Comparison of ENCODE assay signal across 9 mouse cellular contexts in genomic region chr14:54528446-54529111, GRCm38 (mm10). TPM values are rescaled to one million over a fixed set of nuclear protein-coding genes. Genes with fewer than 3 reads are reported as not detected.
DNase-seq lines count a peak whose midpoint lies in the region; ATAC-seq and TF ChIP-seq lines count a peak whose summit lies in the region.
"Had no signal": no experiment of that assay in that cellular context is flagged by ENCODE, and none has a peak within 500 bp of the region (broad histone marks: within the 10 kb centered on the region; RNA-seq: fewer than 3 reads in every experiment).

No protein-coding gene starts in this region.

- WGBS in forebrain, postnatal 0 days, result 14% methylated on average over 17 of the region's 17 CpGs
- WGBS in lung, embryonic 16.5 days, result 8% methylated on average over 17 of the region's 17 CpGs

- peaks cover 4% of the 10 kb centered on the region; the same call in 1 of the 2 replicates for H3K4me1 ChIP-seq in forebrain, postnatal 0 days (ENCODE audit: insufficient read depth)
- peaks cover 14% of the 10 kb centered on the region for H3K4me1 ChIP-seq in lung, embryonic 16.5 days (replicated peaks; ENCODE audit: control insufficient read depth, insufficient read depth, low read length)

- H3K9me3 ChIP-seq in forebrain, postnatal 0 days (ENCODE audit: low read length), result no peaks in the 10 kb centered on the region
- no peaks in the 10 kb centered on the region for H3K9me3 ChIP-seq in lung, embryonic 16.5 days (ENCODE audit: control insufficient read depth, low read length)
- H3K9me3 ChIP-seq: liver, embryonic 15.5 days had no signal

- H3K27me3 ChIP-seq in forebrain, postnatal 0 days (ENCODE audit: insufficient read depth, low read length), result no peaks in the 10 kb centered on the region
- no peaks in the 10 kb centered on the region for H3K27me3 ChIP-seq in lung, embryonic 16.5 days (ENCODE audit: control insufficient read depth, insufficient read depth, low read depth, low read length)

- H3K4me3 ChIP-seq in forebrain, postnatal 0 days (ENCODE audit: low read depth, low read length), result no peak overlapping the region
- no peak overlapping the region for H3K4me3 ChIP-seq in lung, embryonic 16.5 days (ENCODE audit: low read length)
- H3K4me3 ChIP-seq: liver, embryonic 15.5 days had no signal

- 0 out of 2 replicates have a peak overlapping the region, but pooled peaks have one; percentile 11 for H3K4me2 ChIP-seq in forebrain, postnatal 0 days (ENCODE audit: low read depth)
- no peak overlapping the region for H3K4me2 ChIP-seq in lung, embryonic 16.5 days (ENCODE audit: low read depth, low read length)

- no peak overlapping the region for H3K9ac ChIP-seq in forebrain, postnatal 0 days
- H3K9ac ChIP-seq in lung, embryonic 16.5 days (ENCODE audit: low read length), result no peak overlapping the region; the same call in 1 of the 2 replicates
- H3K9ac ChIP-seq: liver, embryonic 15.5 days had no signal

- H3K36me3 ChIP-seq in forebrain, postnatal 0 days (ENCODE audit: insufficient read depth), result no peaks in the 10 kb centered on the region
- no peaks in the 10 kb centered on the region for H3K36me3 ChIP-seq in lung, embryonic 16.5 days (ENCODE audit: control insufficient read depth, insufficient read depth, low read length)
- H3K36me3 ChIP-seq: liver, embryonic 15.5 days had no signal

- peak; percentile 88 for DNase-seq in ES-CJ7 (ENCODE audit: low read depth, low spot score)
- peak; percentile 85 to 90 for DNase-seq in cerebellum, adult 18-20 months
- DNase-seq in forebrain, postnatal 0 days, result peak; percentile 89
- peak; percentile 46 to 84 for DNase-seq in layer of hippocampus, adult 8-10 months (ENCODE audit: low spot score in 2 of 2)
- peak; percentile 72 for DNase-seq in ovary, postnatal 10 days (ENCODE audit: low spot score)
- DNase-seq in thymus, postnatal 10 days (ENCODE audit: low spot score in 2 of 2), result peak; percentile 74 to 93

- TF ChIP-seq CTCF in forebrain, postnatal 0 days (IDR thresholded peaks at IDR 0.05; ENCODE audit: low read depth), result peak; percentile 85

- peak overlapping the region; percentile 60 for H3K27ac ChIP-seq in forebrain, postnatal 0 days (ENCODE audit: low read depth, low read length)
- H3K27ac ChIP-seq in lung, embryonic 16.5 days (ENCODE audit: low read length), result no peak overlapping the region
- H3K27ac ChIP-seq: liver, embryonic 15.5 days had no signal

- peak; percentile 70 for ATAC-seq in forebrain, postnatal 0 days
- ATAC-seq in hematopoietic stem cell, adult 5-6 weeks (replicated peaks in 1 of 2; ENCODE audit: insufficient read depth in 1 of 2, low FRiP score in 2 of 2, low TSS enrichment in 1 of 2, low read depth in 1 of 2, poor library complexity in 2 of 2, severe bottlenecking in 2 of 2), result peak; percentile 46 to 85; a peak in 3 of 4 replicates
- ATAC-seq in lung, embryonic 16.5 days (ENCODE audit: low read depth), result peak; percentile 89

RNA-seq across cellular contexts. Expression of gene Prmt5, which starts 11.3 kb away (rescaled TPM):
- total RNA-seq in forebrain, postnatal 0 days (2014; rRNA removed), result 85.4 and 87.1 TPM in 2 replicates
- 87.0 and 100 TPM in 2 replicates for polyA plus RNA-seq in forebrain, postnatal 0 days (2015; fragmentation: Nextera tagmentation; extraction: Ambion mirVana)
- 52.4 and 53.1 TPM in 2 replicates for total RNA-seq in hematopoietic stem cell, adult 5-6 weeks (2017)
- 10 to 100 TPM; 47.0 to 58.2 (median 51.9) TPM for total RNA-seq in layer of hippocampus, adult 8-10 months (2022)
- 73.5 and 77.6 TPM in 2 replicates for polyA plus RNA-seq in lung, embryonic 16.5 days (2015; fragmentation: Nextera tagmentation; extraction: Ambion mirVana)

RNA-seq across cellular contexts. Expression of gene Haus4, which starts 25.8 kb away (rescaled TPM):
- 21.3 and 23.1 TPM in 2 replicates for total RNA-seq in forebrain, postnatal 0 days (2014; rRNA removed)
- polyA plus RNA-seq in forebrain, postnatal 0 days (2015; fragmentation: Nextera tagmentation; extraction: Ambion mirVana), result 17.9 and 19.5 TPM in 2 replicates
- total RNA-seq in hematopoietic stem cell, adult 5-6 weeks (2017), result 68.6 and 76.0 TPM in 2 replicates
- total RNA-seq in layer of hippocampus, adult 8-10 months (2022), result 1 to 10 TPM; 3.6 to 9.7 (median 4.9) TPM
- polyA plus RNA-seq in lung, embryonic 16.5 days (2015; fragmentation: Nextera tagmentation; extraction: Ambion mirVana), result 52.3 and 57.1 TPM in 2 replicates

RNA-seq across cellular contexts. Expression of gene Ajuba, which starts 48.8 kb away (rescaled TPM):
- 4.4 and 6.6 TPM in 2 replicates for total RNA-seq in forebrain, postnatal 0 days (2014; rRNA removed)
- polyA plus RNA-seq in forebrain, postnatal 0 days (2015; fragmentation: Nextera tagmentation; extraction: Ambion mirVana), result 4.4 and 4.5 TPM in 2 replicates
- total RNA-seq in hematopoietic stem cell, adult 5-6 weeks (2017), result 0.74 and 1.3 TPM in 2 replicates
- total RNA-seq in layer of hippocampus, adult 8-10 months (2022), result 1 to 10 TPM; 1.3 to 2.7 (median 1.9) TPM
- 41.1 and 41.2 TPM in 2 replicates for polyA plus RNA-seq in lung, embryonic 16.5 days (2015; fragmentation: Nextera tagmentation; extraction: Ambion mirVana)

RNA-seq across cellular contexts. Expression of gene Rem2, which starts 52.7 kb away (rescaled TPM):
- 25.5 and 31.0 TPM in 2 replicates for total RNA-seq in forebrain, postnatal 0 days (2014; rRNA removed)
- polyA plus RNA-seq in forebrain, postnatal 0 days (2015; fragmentation: Nextera tagmentation; extraction: Ambion mirVana), result 22.5 and 28.0 TPM in 2 replicates
- total RNA-seq in hematopoietic stem cell, adult 5-6 weeks (2017), result 1.8 and 2.5 TPM in 2 replicates
- total RNA-seq in layer of hippocampus, adult 8-10 months (2022), result 10 to 100 TPM; 15.7 to 25.1 (median 18.7) TPM
- 19.6 and 22.4 TPM in 2 replicates for polyA plus RNA-seq in lung, embryonic 16.5 days (2015; fragmentation: Nextera tagmentation; extraction: Ambion mirVana)
